Mouse (Mus musculus) neural tube, embryonic 11.5 days (tissue): ENCODE results near the gene Plxnb3. TPM values are rescaled to one million over a fixed set of nuclear protein-coding genes. Genes with fewer than 3 reads are reported as not detected.

ENCODE experiments used
- ATAC-seq: fragments of 200-750 bp; cut with Nextera tagmentation; 2 replicates; pipeline ENCODE4 v1.8.0; 2017; ENCODE audit warnings: moderate number of reproducible peaks, mild to moderate bottlenecking, moderate TSS enrichment, moderate library complexity; ENCODE audit not compliant: insufficient read depth, low FRiP score, low TSS enrichment
- DNase-seq: peaks from one replicate; pipeline ENCODE4 v3.0.0-alpha.2; 2015; ENCODE audit warnings: low spot score
- H3K27ac ChIP-seq: fragments of 300-500 bp; sonication (generic); 2 replicates; pipeline ENCODE4 v1.5.1; 2014; ENCODE audit warnings: low read depth, mild to moderate bottlenecking, low read length
- H3K27me3 ChIP-seq: fragments of 300-500 bp; sonication (generic); 2 replicates; pipeline ENCODE4 v1.6.1; 2014; ENCODE audit warnings: mild to moderate bottlenecking, low read length, mixed read lengths; ENCODE audit not compliant: control insufficient read depth, insufficient read depth
- H3K36me3 ChIP-seq: fragments of 300-500 bp; sonication (generic); 2 replicates; pipeline ENCODE4 v1.6.1; 2014; ENCODE audit warnings: mild to moderate bottlenecking, low read length, moderate library complexity, mixed read lengths; ENCODE audit not compliant: control insufficient read depth, insufficient read depth
- H3K4me1 ChIP-seq: fragments of 300-500 bp; sonication (generic); 2 replicates; pipeline ENCODE4 v1.6.1; 2014; ENCODE audit warnings: low read length, mixed read lengths; ENCODE audit not compliant: control insufficient read depth, insufficient read depth
- H3K4me2 ChIP-seq: fragments of 300-500 bp; sonication (generic); 2 replicates; pipeline ENCODE4 v1.6.1; 2014; ENCODE audit warnings: low read depth, mild to moderate bottlenecking, moderate library complexity
- H3K4me3 ChIP-seq: fragments of 300-500 bp; sonication (generic); 2 replicates; pipeline ENCODE4 v1.5.1; 2014; ENCODE audit warnings: low read depth, low read length
- H3K9ac ChIP-seq: fragments of 300-500 bp; sonication (generic); 2 replicates; pipeline ENCODE4 v1.6.1; 2014; ENCODE audit warnings: mild to moderate bottlenecking, low read length
- H3K9me3 ChIP-seq: fragments of 300-500 bp; sonication (generic); 2 replicates; pipeline ENCODE4 v1.6.1; 2016; ENCODE audit warnings: low read length; ENCODE audit not compliant: control insufficient read depth
- WGBS: fragments of 180-500 bp; shearing (Covaris S2); extraction: QIAGEN DNeasy Blood & Tissue Kit; methylation state at CpG from one replicate; pipeline ENCODE4 v1.1.7; 2014; 5-methylcytosine and 5-hydroxymethylcytosine counted together
- polyA plus RNA-seq: library from polyadenylated mRNA; unstranded; fragments of >200 nt; fragmentation: Nextera tagmentation; extraction: Ambion mirVana; gene quantifications from 2 replicates; pipeline ENCODE4 v1.2.1, GENCODE M21; 2014

Plxnb3 gene
- polyA plus RNA-seq, 1 experiment from 2014 or later, result not detected

- Histone ChIP-seq H3K36me3 (no peaks in the 10 kb centered on the region), H3K27ac (no peak within 1 kb of the TSS), H3K4me1 (no peaks in the 10 kb centered on the region), H3K4me2 (no peak within 1 kb of the TSS), H3K9me3 (no peaks in the 10 kb centered on the region), H3K27me3 (no peaks in the 10 kb centered on the region), H3K4me3 (no peak within 1 kb of the TSS), H3K9ac (no peak within 1 kb of the TSS)
- ATAC-seq (no peak), DNase-seq (no peak)
- WGBS, result 52% methylated on average over 9 of the region's 9 CpGs
Measured at GRCm38 (mm10) chrX:73774168-73774760, 17.4 kb downstream of the Plxnb3 start, which contains the start of gene Srpk3. Gene Srpk3, plus strand, starts transcription at chrX:73774405.

DNA sequence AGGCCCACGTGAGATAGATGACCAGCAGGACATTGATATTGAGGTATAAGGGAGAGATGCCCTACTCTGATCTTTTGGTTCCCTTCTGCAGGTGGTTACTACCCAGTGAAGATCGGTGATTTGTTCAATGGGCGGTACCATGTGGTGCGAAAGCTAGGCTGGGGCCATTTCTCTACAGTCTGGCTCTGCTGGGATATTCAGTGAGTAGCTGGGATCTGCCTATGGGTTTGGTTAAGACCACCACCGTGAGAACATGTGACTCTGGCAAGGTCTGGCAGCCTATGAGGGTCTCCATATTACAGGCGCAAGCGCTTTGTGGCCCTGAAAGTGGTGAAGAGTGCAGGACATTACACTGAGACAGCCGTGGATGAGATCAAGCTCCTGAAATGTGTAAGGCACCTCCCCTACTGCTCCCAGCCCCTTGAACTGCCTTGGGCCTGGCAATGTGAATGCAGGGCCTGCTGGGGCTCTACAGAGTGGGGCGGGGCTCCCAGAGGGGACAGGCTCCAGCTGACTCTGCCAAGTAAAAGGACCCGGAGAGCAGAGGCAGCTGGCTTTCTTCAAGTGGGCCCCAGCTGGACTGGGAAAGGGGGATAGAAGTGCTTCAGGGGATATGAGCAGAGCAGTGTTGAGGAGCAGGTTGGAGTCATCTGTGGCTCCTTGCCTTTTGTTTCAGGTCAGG, 18.1 kb downstream of the Plxnb3 start:
- Histone ChIP-seq H3K27me3 (no peaks in the 10 kb centered on the region), H3K4me2 (no peak overlapping the region), H3K36me3 (no peaks in the 10 kb centered on the region), H3K9me3 (no peaks in the 10 kb centered on the region), H3K9ac (no peak overlapping the region), H3K4me1 (no peaks in the 10 kb centered on the region), H3K4me3 (no peak overlapping the region), H3K27ac (no peak overlapping the region)
- DNase-seq (no peak), ATAC-seq (peak; percentile 27; the same call in 1 of the 2 replicates)
- 75% methylated on average over 10 of the region's 10 CpGs for WGBS

DNA sequence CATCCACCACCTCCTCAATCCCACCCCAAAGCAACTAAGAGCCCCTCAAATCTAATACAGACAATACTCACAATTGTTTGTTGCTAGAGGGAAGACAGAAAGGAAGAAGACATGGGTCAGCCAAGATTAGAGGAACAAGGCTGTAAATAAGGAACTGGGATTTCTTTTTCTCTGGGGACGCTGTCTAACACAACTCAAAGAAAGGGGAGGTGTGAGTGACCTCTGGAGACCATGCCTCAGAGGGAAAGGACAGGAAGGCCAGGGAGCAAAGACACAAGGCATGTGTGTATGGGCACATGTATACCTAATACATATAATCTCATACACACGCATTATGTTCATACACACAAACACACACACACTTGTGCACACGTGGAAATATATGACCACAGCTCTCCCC, 25.3 kb downstream of the Plxnb3 start:
- Histone ChIP-seq H3K9me3 (no peaks in the 10 kb centered on the region), H3K4me3 (no peak overlapping the region), H3K36me3 (no peaks in the 10 kb centered on the region; the same call in 1 of the 2 replicates), H3K27me3 (no peaks in the 10 kb centered on the region), H3K27ac (no peak overlapping the region), H3K9ac (no peak overlapping the region), H3K4me2 (no peak overlapping the region), H3K4me1 (peaks cover 2% of the 10 kb centered on the region; the same call in 1 of the 2 replicates)
- DNase-seq, result no peak
- 86% methylated on average over 3 of the region's 3 CpGs for WGBS
- ATAC-seq, result no peak

- Histone ChIP-seq H3K9me3 (no peaks in the 10 kb centered on the region), H3K4me1 (peaks cover 9% of the 10 kb centered on the region; the same call in 1 of the 2 replicates), H3K36me3 (no peaks in the 10 kb centered on the region; the same call in 1 of the 2 replicates), H3K9ac (peak overlapping the region; percentile 67), H3K4me2 (peak overlapping the region; percentile 40), H3K27me3 (no peaks in the 10 kb centered on the region), H3K4me3 (peak overlapping the region; percentile 52), H3K27ac (no peak overlapping the region)
- no peak for DNase-seq
- no peak for ATAC-seq
Measured at GRCm38 (mm10) chrX:73785666-73786065, 28.8 kb downstream of the Plxnb3 start.

DNA sequence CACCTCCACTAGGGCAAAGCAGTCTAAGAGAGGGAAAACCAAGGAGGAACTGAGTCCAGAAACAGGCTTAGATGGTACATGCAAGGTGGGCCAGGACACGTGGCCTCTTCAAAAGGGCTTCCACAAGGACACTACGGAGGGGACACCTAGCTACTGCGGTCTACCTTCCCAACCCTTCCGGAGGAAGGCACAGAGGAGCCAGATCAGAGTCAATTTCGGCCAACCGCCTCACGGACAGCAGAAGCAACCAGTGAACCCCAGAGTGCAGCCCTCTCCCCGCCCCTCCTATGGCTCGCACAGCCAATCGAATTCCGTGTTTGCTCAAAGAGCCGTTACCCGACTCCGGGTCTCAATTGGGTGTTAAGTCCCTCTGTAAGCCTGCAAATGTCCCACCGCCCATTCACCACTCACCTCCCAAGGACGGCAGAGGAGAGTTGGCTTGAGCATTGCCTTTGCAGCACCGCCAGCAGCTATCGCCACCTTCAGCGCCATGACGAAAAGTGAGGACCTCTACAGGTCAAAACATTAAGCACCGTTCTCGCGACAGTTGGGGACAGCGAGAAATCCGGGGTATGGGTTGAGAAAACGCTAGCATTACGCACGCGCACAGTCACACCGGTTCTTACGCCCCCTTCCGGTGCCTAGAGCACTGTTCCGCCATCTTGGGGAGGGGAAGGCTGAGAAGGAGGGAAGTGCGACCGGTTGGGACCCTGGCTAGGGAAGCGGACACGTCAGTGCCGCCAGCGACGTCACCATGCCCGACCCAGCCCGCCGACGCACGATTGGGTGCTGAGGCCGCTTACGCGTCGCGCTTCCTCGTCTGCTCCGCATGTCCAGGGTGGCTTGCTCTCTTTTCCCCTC, 29.7 kb downstream of the Plxnb3 start, which contains the start of the genes Idh3g and Ssr4:
TSS of gene Idh3g (minus strand) at position 534 of the 861 bp plus-strand sequence.
TSS of gene Ssr4 (plus strand) at position 665 of the 861 bp plus-strand sequence.
- Histone ChIP-seq H3K4me2 (peak within 1 kb of the TSS; percentile 57), H3K9me3 (no peaks in the 10 kb centered on the region), H3K27ac (peak within 1 kb of the TSS; percentile 72), H3K36me3 (no peaks in the 10 kb centered on the region; the same call in 1 of the 2 replicates), H3K4me1 (peaks cover 9% of the 10 kb centered on the region; the same call in 1 of the 2 replicates), H3K9ac (peak within 1 kb of the TSS; percentile 69), H3K27me3 (no peaks in the 10 kb centered on the region), H3K4me3 (peak within 1 kb of the TSS; percentile 52)
- 20% methylated on average over 52 of the region's 52 CpGs for WGBS
- ATAC-seq, result peak; percentile 98
- DNase-seq, result peak; percentile 94

DNA sequence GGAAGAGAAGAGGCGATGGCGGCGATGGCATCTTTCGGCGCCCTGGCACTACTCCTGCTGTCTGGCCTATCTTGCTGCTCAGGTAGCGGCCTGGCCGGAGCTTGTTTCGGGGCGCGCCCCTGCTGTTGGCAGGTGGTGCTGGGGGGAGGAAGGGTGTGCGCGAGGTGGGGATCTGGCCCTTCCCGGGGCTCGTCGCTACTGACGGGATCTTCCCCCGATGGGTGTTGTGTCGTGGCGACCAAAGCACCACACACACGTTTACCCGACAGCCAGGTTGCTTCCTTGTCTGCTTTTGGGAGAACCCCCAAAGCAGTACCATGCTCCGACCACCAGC, 30.3 kb downstream of the Plxnb3 start:
- WGBS, result 18% methylated on average over 22 of the region's 22 CpGs
- DNase-seq (no peak), ATAC-seq (no peak)
- Histone ChIP-seq H3K9me3 (no peaks in the 10 kb centered on the region), H3K27me3 (no peaks in the 10 kb centered on the region), H3K9ac (peak overlapping the region; percentile 69), H3K27ac (peak overlapping the region; percentile 49; the same call in 1 of the 2 replicates), H3K4me1 (peaks cover 9% of the 10 kb centered on the region; the same call in 1 of the 2 replicates), H3K4me3 (peak overlapping the region; percentile 52), H3K4me2 (peak overlapping the region; percentile 57), H3K36me3 (no peaks in the 10 kb centered on the region)

GRCm38 (mm10) chrX:73788501-73788900, 31.6 kb downstream of the Plxnb3 start:
- H3K9me3 ChIP-seq, result no peaks in the 10 kb centered on the region
- no peak for ATAC-seq
- no peak overlapping the region for H3K4me3 ChIP-seq
- peaks cover 9% of the 10 kb centered on the region; the same call in 1 of the 2 replicates for H3K4me1 ChIP-seq
- H3K4me2 ChIP-seq, result peak overlapping the region; percentile 57
- no peaks in the 10 kb centered on the region for H3K36me3 ChIP-seq
- DNase-seq, result no peak
- no peak overlapping the region for H3K27ac ChIP-seq
- no peaks in the 10 kb centered on the region for H3K27me3 ChIP-seq
- no peak overlapping the region for H3K9ac ChIP-seq
- 91% methylated on average over 1 of the region's 1 CpGs for WGBS

GRCm38 (mm10) chrX:73793039-73793438, 36.1 kb downstream of the Plxnb3 start:
- H3K9ac ChIP-seq, result no peak overlapping the region
- ATAC-seq (no peak), DNase-seq (no peak)
- no peaks in the 10 kb centered on the region for H3K9me3 ChIP-seq
- no peaks in the 10 kb centered on the region for H3K27me3 ChIP-seq
- H3K4me3 ChIP-seq, result no peak overlapping the region
- no peak overlapping the region for H3K4me2 ChIP-seq
- H3K4me1 ChIP-seq, result 0 out of 2 replicates have a peak, but pooled peaks cover 5% of the 10 kb centered on the region
- no peak overlapping the region for H3K27ac ChIP-seq
- H3K36me3 ChIP-seq, result no peaks in the 10 kb centered on the region
